Mouse (Mus musculus) natural killer cell, adult 2 months (primary cell): ENCODE measurements around the gene 1700013F07Rik.
A peak's percentile ranks its signal among the peaks of the same experiment; 100 is the strongest.
"Not testable (repeated sequence)": the region's sequence is repeated elsewhere in the genome, so short reads cannot be mapped to it uniquely, and the experiment has no call there.

Experiments
- DNase-seq, 2 experiments: peaks; one replicate each; pipeline ENCODE4 v3.0.0; 2022; ENCODE audit warnings: low spot score in 2 of 2

Gene 1700013F07Rik

GRCm38 (mm10) chr3:108533951-108534350 lies at the start of gene 1700013F07Rik:
1700013F07Rik (plus strand) TSS chr3:108534150.
- no peak for DNase-seq

GRCm38 (mm10) chr3:108484749-108485148 lies 49.2 kb upstream of the 1700013F07Rik start:
- no peak for DNase-seq

DNA sequence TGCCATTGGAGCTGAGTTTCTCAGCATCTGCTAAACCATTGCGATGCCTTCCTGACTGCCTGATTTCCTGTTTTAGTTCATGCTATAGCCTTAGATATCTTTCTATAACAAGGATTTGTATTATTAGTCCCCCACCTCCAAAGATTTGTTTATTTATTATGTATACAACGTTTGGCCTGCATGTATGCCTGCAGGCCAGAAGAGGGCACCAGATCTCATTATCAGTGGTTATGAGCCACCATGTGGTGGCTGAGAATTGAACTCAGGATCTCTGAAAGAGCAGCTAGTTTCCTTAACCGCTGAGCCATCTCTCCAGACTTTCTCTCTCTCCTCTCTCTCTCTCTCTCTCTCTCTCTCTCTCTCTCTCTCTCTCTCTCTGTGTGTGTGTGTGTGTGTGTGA lies 44.0 kb upstream of the 1700013F07Rik start:
- peak in 1 of 2 experiments; percentile 11 for DNase-seq

DNA sequence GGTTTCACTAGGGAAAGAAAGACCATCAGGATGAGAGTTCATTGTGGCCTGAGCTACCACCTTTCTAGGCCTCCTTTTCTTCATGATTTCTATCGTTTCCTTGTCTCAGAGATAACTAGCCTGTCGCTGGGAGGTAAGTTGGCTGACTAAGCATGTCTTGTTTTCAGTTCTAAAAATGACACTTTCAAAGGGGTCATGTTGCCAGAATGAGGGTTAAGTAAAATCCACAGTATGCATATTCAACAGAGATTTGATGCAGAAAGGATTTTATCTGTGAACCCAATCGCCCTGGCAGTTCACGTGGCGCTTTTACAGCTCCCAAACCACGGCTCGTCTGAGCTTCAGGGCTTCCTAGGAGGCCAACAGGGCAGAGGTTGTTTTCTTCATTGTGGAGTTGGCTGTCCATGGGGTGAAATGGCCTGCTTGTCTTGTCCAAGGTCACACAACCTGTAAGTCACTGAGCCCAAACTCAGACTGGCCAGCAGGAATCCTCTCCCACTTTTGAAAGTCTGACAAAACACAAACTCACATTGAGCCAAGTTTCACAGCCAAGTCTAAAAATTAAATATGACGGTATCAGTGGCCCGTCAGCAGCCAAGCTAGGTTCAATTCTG lies 39.0 kb upstream of the 1700013F07Rik start:
- no peak for DNase-seq

DNA sequence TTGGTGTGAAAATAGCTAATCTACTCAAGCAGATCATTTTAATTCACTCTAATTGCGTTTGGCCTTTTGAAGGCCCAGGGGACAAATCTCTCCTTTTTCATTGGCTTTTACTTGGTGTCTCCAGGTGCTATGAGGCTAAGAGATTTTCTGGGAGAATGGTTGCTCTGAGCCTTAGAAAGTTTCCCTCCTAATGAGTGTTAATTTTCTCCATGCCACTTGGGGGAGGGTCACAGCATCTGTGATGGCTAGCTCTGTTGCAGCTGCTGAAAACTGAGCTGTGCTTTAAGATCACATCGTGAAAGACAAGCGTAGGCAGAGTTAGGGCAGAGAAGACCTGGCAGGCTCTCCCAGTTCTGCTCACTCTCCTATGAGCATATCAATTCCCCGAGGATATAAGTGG lies 38.5 kb upstream of the 1700013F07Rik start:
- no peak for DNase-seq

DNA sequence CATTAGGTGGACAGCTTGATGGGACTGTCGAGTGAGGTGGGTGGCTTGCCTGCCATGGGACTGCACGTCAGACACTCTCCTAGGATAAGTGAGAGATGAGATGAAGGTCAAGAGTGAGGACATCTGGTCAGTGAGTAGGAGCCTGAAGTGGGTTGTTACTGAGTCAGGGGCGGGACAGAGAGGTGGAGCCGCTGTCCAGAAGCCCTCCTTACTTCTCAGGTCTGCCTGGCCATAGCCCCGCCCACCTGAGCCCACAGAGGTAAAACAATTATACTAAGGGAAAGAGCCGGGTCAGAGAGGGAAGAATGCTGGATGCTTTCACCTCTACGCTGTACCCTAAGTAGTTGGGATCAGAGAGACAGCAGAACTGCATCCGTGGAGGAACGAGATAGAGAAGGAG lies 36.3 kb upstream of the 1700013F07Rik start:
- DNase-seq: no peak

GRCm38 (mm10) chr3:108499826-108500225 lies 34.1 kb upstream of the 1700013F07Rik start:
- DNase-seq: no peak

- not testable (repeated sequence) for DNase-seq
These were observed 32.5 kb upstream of the 1700013F07Rik start for GRCm38 (mm10) chr3:108501411-108501810.

DNA sequence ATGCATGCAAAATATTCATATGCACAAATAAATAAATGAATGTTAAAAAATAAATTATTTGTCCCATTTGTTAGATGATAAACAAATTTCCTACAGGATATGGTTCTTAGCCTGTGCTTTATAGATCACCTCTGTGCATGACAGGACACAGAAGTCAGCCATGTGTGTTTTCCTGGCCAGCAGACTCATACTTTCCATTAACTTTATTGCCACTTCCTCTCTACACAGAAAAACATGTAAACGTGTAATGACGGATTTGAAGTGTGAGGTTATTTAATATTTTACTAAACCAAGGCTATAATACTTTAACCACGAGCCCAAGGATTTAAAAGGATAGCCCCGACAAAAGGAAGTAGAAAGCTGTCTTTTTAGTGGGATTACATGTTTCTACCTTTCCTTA lies 30.0 kb upstream of the 1700013F07Rik start:
- DNase-seq: no peak

GRCm38 (mm10) chr3:108508745-108509474 lies 25.0 kb upstream of the 1700013F07Rik start:
- no peak for DNase-seq

DNA sequence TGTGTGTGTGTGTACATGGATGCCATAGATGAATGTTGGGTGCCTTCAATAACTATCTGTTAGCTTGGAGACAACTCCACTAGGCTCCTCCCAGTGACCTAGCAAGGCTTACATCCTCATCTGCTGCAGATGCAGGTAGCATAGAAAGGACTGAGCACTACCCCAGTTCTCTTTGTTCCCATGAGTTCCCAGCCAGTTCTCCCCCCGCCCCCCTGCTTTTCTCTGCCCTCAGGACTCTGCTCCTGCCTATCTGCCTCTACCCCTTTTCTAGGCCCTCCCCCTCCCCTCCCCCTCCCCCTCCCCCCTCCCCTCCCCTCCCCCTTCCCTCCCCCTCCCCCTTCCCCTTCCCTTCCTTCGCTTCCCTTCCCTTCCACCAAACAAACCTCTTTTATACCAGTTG lies 23.8 kb upstream of the 1700013F07Rik start:
- no peak for DNase-seq

- DNase-seq: no peak
These were observed 23.1 kb upstream of the 1700013F07Rik start for GRCm38 (mm10) chr3:108510716-108511483.

DNA sequence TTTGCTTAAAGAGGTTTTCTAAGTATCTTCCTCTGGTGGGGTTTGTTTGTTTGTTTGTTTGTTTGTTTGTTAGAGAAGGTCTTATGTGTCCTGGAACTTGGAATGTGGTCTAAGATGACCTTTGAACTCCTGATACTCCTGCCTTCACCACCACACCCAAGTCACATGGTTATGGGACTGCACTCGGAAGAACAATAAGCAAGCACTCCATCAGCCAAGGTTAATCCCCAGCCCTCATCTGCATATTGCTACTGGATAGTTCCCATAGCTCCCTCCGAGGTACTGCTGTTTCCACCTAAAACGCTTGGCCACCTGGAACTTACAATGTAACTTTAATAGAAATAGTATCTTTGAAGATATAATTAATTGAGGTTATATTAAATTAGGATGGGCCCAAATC lies 20.5 kb upstream of the 1700013F07Rik start:
- DNase-seq: no peak

- no peak for DNase-seq
These were observed 15.7 kb upstream of the 1700013F07Rik start for GRCm38 (mm10) chr3:108518276-108518675.

- DNase-seq: no peak
These were observed 10.5 kb upstream of the 1700013F07Rik start for GRCm38 (mm10) chr3:108523415-108523814.

GRCm38 (mm10) chr3:108528489-108528888 lies 5.5 kb upstream of the 1700013F07Rik start:
- DNase-seq: no peak

- DNase-seq: no peak
These were observed 650 bp upstream of the 1700013F07Rik start for GRCm38 (mm10) chr3:108533114-108533885.

DNA sequence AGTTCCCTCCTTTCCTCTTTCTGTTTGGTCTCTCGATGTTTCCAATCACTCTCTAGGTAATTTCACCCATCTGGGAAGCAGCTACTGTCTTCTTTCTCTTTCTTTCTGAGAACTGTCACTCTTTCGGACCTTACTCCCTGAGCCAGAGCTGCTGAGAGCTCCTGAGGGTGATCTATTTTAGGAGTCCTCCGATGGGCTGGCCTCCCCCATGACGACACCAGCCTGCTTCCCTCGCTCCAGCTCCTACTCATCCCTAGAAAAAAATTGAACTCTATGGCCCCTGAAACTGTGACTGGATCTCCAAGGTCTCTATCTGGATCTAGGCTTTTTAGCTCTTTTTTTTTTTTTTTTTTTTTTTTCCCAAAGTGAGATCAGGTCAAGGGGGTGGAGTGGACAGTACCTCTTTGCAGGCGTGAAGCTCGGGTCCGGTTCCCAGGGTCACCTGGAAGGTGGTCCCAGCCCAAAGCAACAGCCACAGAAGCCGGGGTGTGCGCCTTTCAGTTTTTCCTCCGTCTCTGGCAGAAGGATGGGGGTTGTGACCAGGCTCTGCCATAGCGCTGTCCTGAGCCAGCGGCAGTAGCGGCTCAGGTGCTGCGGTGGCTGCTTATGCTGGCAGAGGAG lies 2.1 kb downstream of the 1700013F07Rik start:
- no peak for DNase-seq

DNA sequence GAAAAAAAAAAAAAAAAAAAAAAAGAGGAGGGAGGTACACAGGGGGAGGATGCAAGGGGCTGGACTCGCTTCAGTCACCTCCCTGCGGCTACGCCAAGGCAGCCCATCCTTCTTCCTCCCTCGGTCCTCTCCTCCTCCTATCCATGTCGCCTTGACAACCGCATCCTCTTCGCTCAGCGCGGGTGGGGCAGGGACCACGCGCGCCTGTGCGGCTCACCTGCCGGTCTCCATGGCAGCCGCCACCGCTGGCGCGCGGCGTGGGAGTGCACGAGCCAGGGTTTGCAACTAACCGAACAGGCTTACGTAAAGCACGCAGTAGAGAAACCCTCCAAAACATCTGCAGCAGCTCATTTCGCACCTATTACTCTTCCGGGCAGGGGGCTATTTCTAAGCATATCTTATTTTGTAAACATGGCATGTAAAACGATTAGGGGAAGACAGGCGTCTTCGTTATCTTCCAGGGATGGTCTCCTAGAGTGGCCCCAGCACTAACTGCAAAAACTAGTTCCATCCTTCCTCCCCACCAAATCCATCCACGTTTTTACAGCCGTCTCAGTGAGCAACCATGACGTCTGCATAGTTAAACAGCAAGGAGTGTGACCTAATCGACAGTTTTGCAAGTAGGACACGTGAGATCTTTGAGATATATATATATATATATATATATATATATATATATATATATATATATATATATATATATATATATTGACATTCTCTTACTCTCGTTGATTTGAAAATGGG lies 2.7 kb downstream of the 1700013F07Rik start, which contains the start of gene 5330417C22Rik:
Gene 5330417C22Rik (minus strand): TSS at position 20 of the 744 bp plus-strand sequence.
- peak; percentile 36 to 67 for DNase-seq

GRCm38 (mm10) chr3:108537303-108537702 lies 3.4 kb downstream of the 1700013F07Rik start:
- DNase-seq: peak; percentile 66 to 81

GRCm38 (mm10) chr3:108542299-108542698 lies 8.3 kb downstream of the 1700013F07Rik start:
- DNase-seq: no peak
